Mouse (Mus musculus) embryonic fibroblast, embryonic 13.5 days (primary cell): ENCODE measurements around the gene Tppp2. TPM values are rescaled to one million over a fixed set of nuclear protein-coding genes. Genes with fewer than 3 reads are reported as not detected.

ENCODE experiments used
- H3K27ac ChIP-seq: 2 replicates; pipeline ENCODE4 v1.5.1; 2012; ENCODE audit warnings: low read length, control low read depth, inconsistent platforms; ENCODE audit not compliant: insufficient read depth
- H3K4me1 ChIP-seq: 2 replicates; pipeline ENCODE4 v1.6.1; 2011; ENCODE audit warnings: low read length; ENCODE audit not compliant: control insufficient read depth, insufficient read depth
- H3K4me3 ChIP-seq: 2 replicates; pipeline ENCODE4 v1.5.1; 2011; ENCODE audit warnings: mild to moderate bottlenecking, control low read depth, low read length; ENCODE audit not compliant: insufficient read depth
- CTCF ChIP-seq: IDR thresholded peaks from 2 replicates; pipeline ENCODE4 v1.5.1; 2011; ENCODE audit warnings: mild to moderate bottlenecking, control low read depth, low read length, moderate library complexity, borderline replicate concordance; ENCODE audit not compliant: insufficient read depth
- POLR2A ChIP-seq: IDR thresholded peaks from 2 replicates; pipeline ENCODE4 v1.6.1; 2011; ENCODE audit warnings: low read depth, mild to moderate bottlenecking, control low read depth, low read length, moderate library complexity
- polyA plus RNA-seq: library from polyadenylated mRNA; stranded (reverse); fragments of >200 nt; gene quantifications from 2 replicates; pipeline ENCODE4 v1.2.4, GENCODE M21; 2011; ENCODE audit warnings: low read depth; ENCODE audit not compliant: missing spikeins, insufficient read length

Tppp2 gene
- polyA plus RNA-seq, 1 experiment, result not detected

DNA sequence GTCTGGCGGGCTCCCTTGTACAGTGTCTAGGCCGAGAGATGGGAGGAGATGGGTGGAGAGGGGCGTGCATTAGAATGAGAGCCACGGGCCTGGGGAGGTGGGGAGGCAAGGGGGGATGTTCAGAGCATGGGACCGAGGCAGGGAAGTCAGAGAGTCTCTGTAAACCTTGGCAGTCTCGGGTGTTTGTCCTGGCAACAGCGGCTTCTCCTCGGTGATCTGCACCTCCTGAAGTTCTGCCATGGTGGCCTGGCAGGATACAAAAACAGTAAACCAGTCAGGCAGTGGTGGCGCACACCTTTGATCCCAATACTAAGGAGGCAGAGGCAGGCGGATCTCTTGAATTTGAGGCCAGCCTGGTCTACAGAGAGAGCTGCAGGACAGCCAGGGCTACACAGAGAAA is 6.9 kb upstream of the Tppp2 start:
- Histone ChIP-seq H3K4me1 (peaks cover 4% of the 10 kb centered on the region; the same call in 1 of the 2 replicates), H3K27ac (no peak overlapping the region), H3K4me3 (no peak overlapping the region)
- TF ChIP-seq CTCF, result no peak
- TF ChIP-seq POLR2A, result no peak

DNA sequence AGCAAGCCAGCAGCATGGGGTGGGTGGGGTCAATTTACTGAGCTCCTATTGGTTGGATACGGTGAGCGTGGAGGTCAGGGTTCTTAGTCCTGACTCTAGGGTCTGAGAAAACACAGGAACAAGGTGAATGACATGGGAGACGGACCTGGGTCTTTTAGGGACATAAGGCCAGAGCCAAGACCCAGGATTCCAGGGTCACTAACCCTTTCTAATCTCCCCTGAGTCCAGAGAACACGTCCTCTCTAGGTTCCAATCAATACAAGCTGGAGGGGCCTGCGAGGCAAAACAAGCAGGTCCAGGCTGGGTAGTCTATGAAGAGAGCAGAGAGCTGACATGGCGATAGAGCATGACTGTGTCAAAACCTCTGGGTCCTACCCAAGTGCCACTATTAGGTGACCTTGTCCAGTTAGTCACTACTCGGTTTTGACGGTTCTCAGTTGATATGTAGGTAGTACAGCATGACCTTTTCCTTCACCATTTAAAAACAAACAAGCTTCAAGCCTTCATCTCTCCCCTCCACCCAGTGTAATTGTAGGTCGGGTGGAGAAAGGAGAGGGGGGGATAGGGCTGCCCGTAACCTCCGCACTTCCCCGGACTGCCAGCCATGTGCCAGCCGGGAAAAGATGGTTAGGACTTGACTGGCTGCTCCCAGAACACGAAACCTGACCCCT is 5.7 kb upstream of the Tppp2 start:
- H3K4me3 ChIP-seq, result peak overlapping the region; percentile 55
- H3K4me1 ChIP-seq, result peaks cover 4% of the 10 kb centered on the region; the same call in 1 of the 2 replicates
- TF ChIP-seq POLR2A, result no peak
- no peak overlapping the region for H3K27ac ChIP-seq

DNA sequence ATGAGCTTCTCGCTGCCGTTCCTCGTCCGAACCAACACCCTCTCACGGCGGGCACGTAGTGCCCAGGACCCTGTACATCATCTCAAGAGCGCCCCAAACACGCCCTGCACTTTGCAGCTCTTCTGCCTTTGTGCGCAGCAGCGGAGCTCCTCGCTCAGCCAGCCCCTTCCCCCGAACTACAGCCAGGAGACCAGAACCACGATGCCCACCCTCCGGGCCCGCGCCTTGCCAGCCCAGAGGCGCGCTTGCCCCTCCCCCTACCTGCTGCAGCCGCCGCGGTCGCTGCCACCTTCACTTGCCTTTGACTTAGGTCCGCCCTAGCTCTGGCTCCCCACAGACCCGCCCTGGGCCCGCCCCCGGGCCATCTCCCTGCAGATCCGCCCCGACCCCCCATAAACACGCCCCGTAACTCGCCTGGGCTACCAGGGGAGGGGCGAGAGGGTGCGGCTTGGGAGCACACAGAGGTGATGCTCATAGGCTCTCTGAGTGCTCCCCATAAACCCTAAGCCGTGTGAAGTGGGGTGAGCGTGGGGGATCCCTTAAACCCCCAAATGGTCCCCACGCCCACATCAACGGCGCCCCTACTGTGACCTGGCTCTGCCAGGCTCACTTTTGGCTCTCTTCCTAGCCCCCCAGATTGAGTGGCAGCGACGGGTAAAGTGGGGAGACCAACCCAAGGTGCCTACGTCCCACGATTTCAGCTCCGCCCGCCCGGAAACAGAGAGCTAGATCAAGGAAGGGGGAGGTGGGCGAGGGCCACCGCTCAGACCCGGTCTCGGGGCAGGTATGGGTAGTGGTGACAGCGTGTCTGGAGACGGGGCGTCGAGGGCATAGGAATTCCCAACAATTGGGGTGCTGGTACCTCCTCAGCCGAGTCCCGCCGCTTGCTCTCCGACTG is 4.9 kb upstream of the Tppp2 start:
- peak overlapping the region; percentile 55 for H3K4me3 ChIP-seq
- H3K27ac ChIP-seq, result no peak overlapping the region
- H3K4me1 ChIP-seq, result peaks cover 4% of the 10 kb centered on the region; the same call in 1 of the 2 replicates
- TF ChIP-seq POLR2A, result no peak

DNA sequence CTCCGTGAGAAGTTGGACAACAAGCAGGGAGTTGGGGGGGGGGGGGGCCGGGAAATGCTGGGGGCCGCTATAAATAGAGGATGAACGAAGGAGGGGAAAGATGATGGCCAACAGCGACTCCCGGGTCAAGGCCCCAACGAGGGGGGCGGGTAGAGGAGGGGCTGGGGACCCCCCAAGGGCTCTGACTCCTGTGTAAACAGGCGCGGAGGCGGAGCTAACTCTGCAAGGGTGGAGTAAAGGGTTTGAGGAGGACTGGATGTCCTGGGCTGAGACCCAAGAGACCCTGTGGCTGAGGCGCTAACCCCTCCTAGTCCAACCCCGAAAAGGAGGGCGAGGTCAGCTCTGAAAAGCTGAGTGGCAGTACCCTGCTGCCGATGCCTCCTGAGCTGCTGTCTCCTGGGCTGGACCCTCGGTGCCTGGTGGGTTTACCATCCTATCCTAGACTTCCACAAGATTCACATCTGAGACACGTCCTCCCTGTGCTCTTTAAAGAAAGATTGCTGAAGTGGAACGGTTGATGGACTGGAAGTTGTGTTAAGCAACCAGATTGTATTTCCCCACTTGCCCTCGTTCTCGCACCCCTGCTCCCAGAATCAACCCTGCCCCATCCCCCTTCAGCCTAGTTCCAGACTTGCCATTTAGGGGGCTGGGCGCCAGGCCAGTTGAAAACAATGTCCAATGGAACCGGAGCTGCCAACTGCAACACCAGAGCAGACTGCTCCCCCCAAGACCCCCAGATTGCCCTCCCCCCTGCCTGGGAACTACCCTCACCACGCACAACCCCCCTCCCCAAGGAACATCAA is 4.1 kb upstream of the Tppp2 start, which contains the start of gene Ndrg2:
Gene Ndrg2, minus strand, starts transcription at position 199 of the 803 bp plus-strand sequence.
- Histone ChIP-seq H3K4me1 (peaks cover 4% of the 10 kb centered on the region; the same call in 1 of the 2 replicates), H3K27ac (no peak within 1 kb of the TSS), H3K4me3 (peak within 1 kb of the TSS; percentile 55)
- no peak for TF ChIP-seq CTCF
- TF ChIP-seq POLR2A, result no peak

DNA sequence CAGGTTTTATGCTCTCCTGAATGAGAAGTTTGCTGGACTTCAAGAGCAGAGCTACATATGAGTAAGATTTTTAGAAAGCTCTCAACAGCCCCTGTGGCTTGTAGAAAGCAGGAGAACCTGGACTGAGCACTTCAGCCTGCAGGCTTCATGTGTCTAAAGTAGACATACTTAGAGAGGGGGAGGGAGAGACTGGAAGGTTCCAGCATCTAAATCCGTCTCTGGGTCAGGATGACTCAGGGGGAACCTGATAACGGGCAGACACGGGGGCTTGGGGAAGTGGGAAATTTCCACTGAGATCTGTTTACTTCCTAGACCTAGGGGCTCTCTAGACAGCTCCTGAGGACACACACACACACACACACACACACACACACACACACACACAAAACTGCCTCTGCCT is 3.2 kb upstream of the Tppp2 start:
- Histone ChIP-seq H3K4me1 (peaks cover 4% of the 10 kb centered on the region; the same call in 1 of the 2 replicates), H3K27ac (no peak overlapping the region)
- TF ChIP-seq POLR2A (no peak), CTCF (no peak)

DNA sequence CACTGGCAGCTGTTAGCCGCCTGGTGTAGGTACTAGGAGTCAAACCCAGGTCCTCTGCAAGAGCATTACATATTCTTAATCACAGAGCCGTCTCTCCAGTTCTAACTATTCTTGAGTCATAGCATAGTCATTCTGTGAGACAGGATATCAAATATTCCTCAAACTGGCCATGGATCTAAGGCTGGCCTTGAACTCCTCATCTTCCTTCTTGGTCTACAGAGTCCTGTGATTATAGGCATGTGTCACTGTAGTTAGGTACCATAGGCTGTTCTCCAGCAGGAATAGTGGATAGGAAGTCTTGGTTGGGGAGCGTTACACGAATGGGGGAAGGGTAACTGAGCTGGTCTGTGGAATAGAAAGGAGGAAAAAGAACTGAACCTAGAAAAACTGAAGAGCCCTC is 1.7 kb upstream of the Tppp2 start:
- peaks cover 4% of the 10 kb centered on the region; the same call in 1 of the 2 replicates for H3K4me1 ChIP-seq
- no peak overlapping the region for H3K27ac ChIP-seq
- no peak overlapping the region for H3K4me3 ChIP-seq
- no peak for TF ChIP-seq POLR2A

More for the DNA sequence above, 3.2 kb upstream of the Tppp2 start:
- no peak overlapping the region for H3K4me3 ChIP-seq

DNA sequence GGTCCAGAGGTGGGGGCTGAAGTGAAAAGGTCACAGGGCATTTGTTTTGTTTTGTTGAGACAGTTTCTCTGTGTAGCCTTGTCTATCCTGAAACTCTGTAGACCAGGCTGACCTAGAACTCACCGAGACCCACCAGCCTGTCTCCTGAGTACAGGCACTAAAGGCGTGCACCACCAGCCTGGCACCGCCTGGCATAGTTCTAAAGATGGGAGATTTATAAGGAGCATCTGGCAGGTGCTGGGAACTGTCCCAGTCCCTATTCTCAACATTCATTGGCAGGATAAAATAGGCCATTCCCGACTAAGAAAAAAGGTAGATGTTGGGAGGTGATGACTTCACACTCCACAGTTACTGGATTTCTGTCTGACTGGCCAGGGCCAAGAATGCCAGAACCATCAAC is 741 bp downstream of the Tppp2 start:
- no peak for TF ChIP-seq POLR2A
- no peak for TF ChIP-seq CTCF
- Histone ChIP-seq H3K4me3 (no peak overlapping the region), H3K27ac (no peak overlapping the region), H3K4me1 (peaks cover 4% of the 10 kb centered on the region; the same call in 1 of the 2 replicates)

DNA sequence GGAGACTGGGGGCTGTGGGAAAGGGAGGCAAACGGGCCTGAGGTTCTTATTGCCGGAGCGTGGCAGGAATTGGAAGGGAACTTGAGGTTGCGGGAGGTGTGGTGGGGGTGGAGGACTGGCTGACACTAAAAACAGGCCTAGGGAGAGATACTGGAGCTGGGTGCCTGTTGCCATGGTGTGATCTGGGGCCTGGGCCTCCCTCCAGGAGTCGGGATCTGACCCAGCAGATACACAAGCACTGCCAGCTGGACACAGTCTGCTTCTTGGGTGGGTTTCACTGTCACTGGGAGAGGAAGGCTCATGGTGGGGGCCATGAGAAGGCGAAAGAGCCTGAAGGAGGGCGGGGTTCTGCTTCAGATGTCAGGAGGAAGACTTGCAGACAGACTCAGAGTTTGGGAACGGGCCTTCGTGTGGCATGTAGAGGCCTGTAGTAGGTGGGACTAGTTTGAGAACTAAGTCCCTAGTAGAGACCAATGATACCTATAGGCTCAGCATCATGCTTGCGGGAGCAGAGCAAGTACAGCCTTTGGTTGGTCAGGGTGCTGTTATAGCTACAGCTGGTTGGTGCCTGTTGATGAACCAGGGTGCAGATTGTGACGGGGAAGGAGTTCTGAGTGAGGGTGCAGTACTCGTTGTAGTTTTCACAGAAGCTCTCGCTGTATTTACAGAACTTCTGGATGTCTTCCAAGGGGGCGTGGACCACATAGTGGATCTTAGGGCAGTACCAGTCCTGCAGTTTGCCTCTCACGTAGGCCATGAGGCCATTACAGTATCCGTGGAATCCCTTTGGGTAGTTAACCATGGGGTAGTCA is 3.7 kb downstream of the Tppp2 start:
- no peak overlapping the region for H3K27ac ChIP-seq
- H3K4me3 ChIP-seq, result no peak overlapping the region
- TF ChIP-seq CTCF, result no peak
- no peak for TF ChIP-seq POLR2A
- no peaks in the 10 kb centered on the region for H3K4me1 ChIP-seq

DNA sequence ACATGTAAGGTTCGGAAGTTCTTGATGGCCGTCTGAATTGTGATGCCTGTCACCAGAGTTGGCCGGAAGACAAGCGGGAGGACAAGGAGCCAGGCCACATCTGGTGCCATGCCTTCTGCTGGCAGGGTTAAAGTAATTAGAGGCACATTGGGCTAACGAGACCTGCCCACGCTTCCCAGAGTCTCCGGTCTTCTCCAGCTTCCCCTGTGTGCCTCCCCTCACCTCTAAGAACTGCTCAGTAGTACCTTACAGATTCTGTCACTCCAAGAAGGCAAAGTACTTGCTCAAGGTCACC is 4.3 kb downstream of the Tppp2 start, which contains the start of gene Rnase13:
Gene Rnase13, minus strand, starts transcription at position 203 of the 295 bp plus-strand sequence.
- Histone ChIP-seq H3K4me3 (no peak within 1 kb of the TSS), H3K4me1 (no peaks in the 10 kb centered on the region), H3K27ac (no peak within 1 kb of the TSS)
- no peak for TF ChIP-seq CTCF
- no peak for TF ChIP-seq POLR2A
